In the genomic region with DNA sequence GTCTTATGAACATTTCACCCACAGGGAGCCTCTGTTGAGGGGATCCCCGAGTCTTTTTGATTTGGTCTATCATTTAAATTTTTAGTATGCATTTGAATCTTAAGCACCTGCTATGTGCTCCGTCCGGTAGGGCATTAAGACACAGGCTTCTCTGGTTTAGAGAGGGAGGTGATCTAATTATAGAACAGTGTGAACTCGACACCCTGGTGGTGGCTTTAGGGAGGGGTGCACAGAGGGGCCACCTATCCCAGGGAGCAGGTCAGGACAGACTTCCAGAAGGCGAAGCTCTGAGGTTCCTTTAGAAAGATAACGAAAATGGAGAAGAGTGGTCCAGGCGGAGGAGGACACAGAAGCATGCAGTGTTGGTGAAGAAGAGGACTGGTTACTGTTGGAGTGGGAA, we compare ENCODE assay signal across 39 mouse cellular contexts. TPM values are rescaled to one million over a fixed set of nuclear protein-coding genes. Genes with fewer than 3 reads are reported as not detected.
A peak's percentile ranks its signal among the peaks of the same experiment; 100 is the strongest.
DNase-seq lines count a peak whose midpoint lies in the region; ATAC-seq lines count a peak whose summit lies in the region.
"Had no signal": no experiment of that assay in that cellular context is flagged by ENCODE, and none has a peak within 500 bp of the region (broad histone marks: within the 10 kb centered on the region; RNA-seq: fewer than 3 reads in every experiment).

No protein-coding gene starts in this region.

- H3K9me3 ChIP-seq in heart, embryonic 10.5 days = no peaks in the 10 kb centered on the region
- H3K9me3 ChIP-seq in heart, embryonic 15.5 days (replicated peaks) = no peaks in the 10 kb centered on the region
- H3K9me3 ChIP-seq: embryonic facial prominence, embryonic 13.5 days; forebrain, embryonic 10.5 days; forebrain, embryonic 15.5 days; hindbrain, embryonic 13.5 days; limb, embryonic 10.5 days; limb, embryonic 15.5 days; liver, embryonic 13.5 days; megakaryocyte, embryonic 14.5 days; midbrain, embryonic 12.5 days; neural tube, embryonic 13.5 days had no signal

- ATAC-seq in heart, embryonic 15.5 days (replicated peaks; ENCODE audit: insufficient number of reproducible peaks, insufficient read depth, low FRiP score, low read depth) = no peak
- ATAC-seq: forebrain, embryonic 15.5 days; intestine, postnatal 0 days; lung, postnatal 0 days had no signal

- peak overlapping the region; percentile 36 for H3K4me2 ChIP-seq in heart, embryonic 15.5 days
- H3K4me2 ChIP-seq: embryonic facial prominence, embryonic 13.5 days; forebrain, embryonic 15.5 days; hindbrain, embryonic 13.5 days; limb, embryonic 15.5 days; liver, embryonic 13.5 days; midbrain, embryonic 12.5 days; neural tube, embryonic 13.5 days had no signal

- intact Hi-C loops in heart, postnatal 10 days (cut with DNase I) = no loop called here

- peaks cover 21% of the 10 kb centered on the region for H3K36me3 ChIP-seq in heart, embryonic 10.5 days
- H3K36me3 ChIP-seq in heart, embryonic 15.5 days = peaks cover 5% of the 10 kb centered on the region; the same call in 1 of the 2 replicates
- H3K36me3 ChIP-seq: embryonic facial prominence, embryonic 13.5 days; forebrain, embryonic 10.5 days; forebrain, embryonic 15.5 days; hindbrain, embryonic 13.5 days; limb, embryonic 10.5 days; limb, embryonic 15.5 days; liver, embryonic 13.5 days; midbrain, embryonic 12.5 days; neural tube, embryonic 13.5 days had no signal

- H3K4me3 ChIP-seq in heart, embryonic 10.5 days = peak overlapping the region; percentile 24; the same call in 1 of the 2 replicates
- peak overlapping the region; percentile 10; the same call in 1 of the 2 replicates for H3K4me3 ChIP-seq in heart, embryonic 15.5 days
- H3K4me3 ChIP-seq: embryonic facial prominence, embryonic 13.5 days; forebrain, embryonic 10.5 days; forebrain, embryonic 15.5 days; hindbrain, embryonic 13.5 days; limb, embryonic 10.5 days; limb, embryonic 15.5 days; liver, embryonic 13.5 days; megakaryocyte, embryonic 14.5 days; midbrain, embryonic 12.5 days; neural tube, embryonic 13.5 days had no signal

- no peak for DNase-seq in heart, embryonic 10.5 days (ENCODE audit: low spot score)
- no peak for DNase-seq in heart, adult 11 months
- no peak for DNase-seq in heart, adult 18-20 months
- DNase-seq in heart, postnatal 10 days = peak; percentile 20 to 23
- no peak for DNase-seq in adrenal gland, adult 18-20 months (ENCODE audit: low spot score in 2 of 2)
- DNase-seq: adrenal gland, adult 2 months; adrenal gland, postnatal 36 days; B cell, adult 2 months; cerebellum, adult 18-20 months; cerebellum, postnatal 10 days; kidney, adult 9 months; kidney, postnatal 10 days; liver, embryonic 13.5 days; lung, adult 18-20 months; lung, postnatal 4 days; right cerebral cortex, postnatal 4 days; thymus, postnatal 4 days had no signal

- H3K27me3 ChIP-seq in heart, embryonic 10.5 days (ENCODE audit: insufficient read depth, poor library complexity, severe bottlenecking) = peaks cover 8% of the 10 kb centered on the region; the same call in 1 of the 2 replicates
- no peaks in the 10 kb centered on the region for H3K27me3 ChIP-seq in heart, embryonic 15.5 days
- H3K27me3 ChIP-seq: forebrain, embryonic 15.5 days had no signal

- WGBS in heart, embryonic 10.5 days = 39% methylated on average over 7 of the region's 7 CpGs
- 35% methylated on average over 7 of the region's 7 CpGs for WGBS in heart, embryonic 15.5 days

- peaks cover 31% of the 10 kb centered on the region for H3K4me1 ChIP-seq in heart, embryonic 10.5 days
- peaks cover 22% of the 10 kb centered on the region for H3K4me1 ChIP-seq in heart, embryonic 15.5 days (replicated peaks)

- no peak overlapping the region for H3K9ac ChIP-seq in heart, embryonic 15.5 days
- H3K9ac ChIP-seq: embryonic facial prominence, embryonic 13.5 days; forebrain, embryonic 15.5 days; hindbrain, embryonic 13.5 days; limb, embryonic 15.5 days; liver, embryonic 13.5 days; midbrain, embryonic 12.5 days; neural tube, embryonic 13.5 days had no signal

- no peak overlapping the region for H3K27ac ChIP-seq in heart, embryonic 10.5 days
- 0 out of 2 replicates have a peak overlapping the region, but pooled peaks have one; percentile 53 for H3K27ac ChIP-seq in heart, embryonic 15.5 days
- H3K27ac ChIP-seq: embryonic facial prominence, embryonic 13.5 days; forebrain, embryonic 10.5 days; forebrain, embryonic 15.5 days; hindbrain, embryonic 13.5 days; limb, embryonic 10.5 days; limb, embryonic 15.5 days; liver, embryonic 13.5 days; midbrain, embryonic 12.5 days; neural tube, embryonic 13.5 days had no signal

RNA-seq across cellular contexts. Expression of a gene that starts 4.6 kb away (rescaled TPM):
- 9.4 TPM in 2 replicates for polyA plus RNA-seq in heart, embryonic 10.5 days (2016; fragmentation: Nextera tagmentation; extraction: Ambion mirVana)
- polyA plus RNA-seq in heart, embryonic 15.5 days (2015; fragmentation: Nextera tagmentation; extraction: Ambion mirVana) = 10.4 and 11.7 TPM in 2 replicates
- 1 to 10 TPM; 5.9 to 6.1 TPM for total RNA-seq in heart, adult 18-20 months (2021)
- 10 to 100 TPM in 1 of 2 experiments, 1 to 10 TPM in 1; 8.9 to 10.8 TPM for total RNA-seq in heart, postnatal 10 days (2021)
- 1 to 10 TPM; 6.8 to 8.2 TPM for total RNA-seq in adrenal gland, adult 18-20 months (2021)

RNA-seq across cellular contexts. Expression of a gene that starts 11.8 kb away (rescaled TPM):
- polyA plus RNA-seq in heart, embryonic 10.5 days (2016; fragmentation: Nextera tagmentation; extraction: Ambion mirVana) = not detected in 2 replicates
- polyA plus RNA-seq in heart, embryonic 15.5 days (2015; fragmentation: Nextera tagmentation; extraction: Ambion mirVana) = not detected in 2 replicates
- not detected for total RNA-seq in heart, adult 18-20 months (2021)
- not detected for total RNA-seq in heart, postnatal 10 days (2021)
- not detected for total RNA-seq in adrenal gland, adult 18-20 months (2021)
- total RNA-seq: adrenal gland, adult 2 months; adrenal gland, postnatal 36 days; common myeloid progenitor, adult 5-6 weeks; left cerebral cortex, postnatal 10 days; midbrain, postnatal 0 days had no signal
- polyA plus RNA-seq: adrenal gland, adult 2 months; brain, embryonic 14.5 days; embryonic facial prominence, embryonic 13.5 days; forebrain, embryonic 10.5 days; forebrain, embryonic 15.5 days; frontal cortex, adult 2 months; gonadal fat pad, adult 2 months; hindbrain, embryonic 13.5 days; intestine, postnatal 0 days; large intestine, adult 2 months; limb, embryonic 10.5 days; limb, embryonic 15.5 days; liver, embryonic 13.5 days; lung, postnatal 0 days; midbrain, embryonic 12.5 days; midbrain, postnatal 0 days; neural tube, embryonic 13.5 days; stomach, embryonic 14.5 days; testis, adult 2 months; thymus, postnatal 0 days had no signal

RNA-seq across cellular contexts. Expression of a gene that starts 18.2 kb away (rescaled TPM):
- polyA plus RNA-seq in heart, embryonic 10.5 days (2016; fragmentation: Nextera tagmentation; extraction: Ambion mirVana) = 12.6 and 14.9 TPM in 2 replicates
- polyA plus RNA-seq in heart, embryonic 15.5 days (2015; fragmentation: Nextera tagmentation; extraction: Ambion mirVana) = 8.1 and 11.8 TPM in 2 replicates
- 10 to 100 TPM; 41.3 to 48.0 TPM for total RNA-seq in heart, adult 18-20 months (2021)
- 10 to 100 TPM; 40.4 to 43.3 TPM for total RNA-seq in heart, postnatal 10 days (2021)
- 10 to 100 TPM; 45.8 to 49.6 TPM for total RNA-seq in adrenal gland, adult 18-20 months (2021)

RNA-seq across cellular contexts. Expression of a gene that starts 19.3 kb away (rescaled TPM):
- polyA plus RNA-seq in heart, embryonic 10.5 days (2016; fragmentation: Nextera tagmentation; extraction: Ambion mirVana) = 825 and 969 TPM in 2 replicates
- polyA plus RNA-seq in heart, embryonic 15.5 days (2015; fragmentation: Nextera tagmentation; extraction: Ambion mirVana) = 509 and 590 TPM in 2 replicates
- total RNA-seq in heart, adult 18-20 months (2021) = 100 to 1,000 TPM; 226 to 256 TPM
- 100 to 1,000 TPM; 264 to 266 TPM for total RNA-seq in heart, postnatal 10 days (2021)
- total RNA-seq in adrenal gland, adult 18-20 months (2021) = 100 to 1,000 TPM; 271 to 281 TPM

RNA-seq across cellular contexts. Expression of a gene that starts 25.5 kb away (rescaled TPM):
- 0.25 and 4.3 TPM in 2 replicates for polyA plus RNA-seq in heart, embryonic 10.5 days (2016; fragmentation: Nextera tagmentation; extraction: Ambion mirVana)
- 0.42 TPM in 1 of 2 replicates, not detected in the other for polyA plus RNA-seq in heart, embryonic 15.5 days (2015; fragmentation: Nextera tagmentation; extraction: Ambion mirVana)
- total RNA-seq in heart, adult 18-20 months (2021) = not detected
- total RNA-seq in heart, postnatal 10 days (2021) = not detected
- not detected for total RNA-seq in adrenal gland, adult 18-20 months (2021)
- total RNA-seq: adrenal gland, postnatal 36 days; common myeloid progenitor, adult 5-6 weeks; left cerebral cortex, postnatal 10 days; midbrain, postnatal 0 days had no signal
- polyA plus RNA-seq: brain, embryonic 14.5 days; embryonic facial prominence, embryonic 13.5 days; frontal cortex, adult 2 months; gonadal fat pad, adult 2 months; midbrain, embryonic 12.5 days; testis, adult 2 months; thymus, postnatal 0 days had no signal

Comparison
In these comparisons a context has a peak if more than half of its experiments do, and no peak if none do; other contexts are left out.
1. DNase-seq: peak in heart, postnatal 10 days (2 of 2); none in heart, embryonic 10.5 days (single experiment), heart, adult 11 months (single experiment), heart, adult 18-20 months (0 of 2) and adrenal gland, adult 18-20 months (0 of 2).